Mouse (Mus musculus) liver, adult 2 months (tissue): ENCODE measurements around the gene Ptk7. TPM values are rescaled to one million over a fixed set of nuclear protein-coding genes. Genes with fewer than 3 reads are reported as not detected.

Source experiments
- DNase-seq: peaks from one replicate; pipeline ENCODE4 v3.0.0-alpha.2; 2011; ENCODE audit warnings: low read depth, low spot score; ENCODE audit errors: extremely low read depth
- H3K27ac ChIP-seq: fragments of 200-500 bp; replicated peaks from 2 replicates; pipeline ENCODE4 v1.5.1; 2012; ENCODE audit warnings: low read depth, mild to moderate bottlenecking, control low read depth, inconsistent platforms, low read length; ENCODE audit not compliant: insufficient read depth
- H3K27me3 ChIP-seq: fragments of 200-500 bp; 2 replicates; pipeline ENCODE4 v1.6.1; 2012; ENCODE audit warnings: mild to moderate bottlenecking, moderate library complexity, low read length, inconsistent platforms; ENCODE audit not compliant: control insufficient read depth, insufficient read depth
- H3K36me3 ChIP-seq: fragments of 200-500 bp; 2 replicates; pipeline ENCODE4 v1.6.1; 2012; ENCODE audit warnings: low read length, inconsistent platforms; ENCODE audit not compliant: control insufficient read depth, insufficient read depth
- H3K4me1 ChIP-seq: fragments of 200-500 bp; 2 replicates; pipeline ENCODE4 v1.6.1; 2011; ENCODE audit warnings: low read length; ENCODE audit not compliant: control insufficient read depth, insufficient read depth
- H3K4me3 ChIP-seq: fragments of 200-500 bp; 2 replicates; pipeline ENCODE4 v1.5.1; 2011; ENCODE audit warnings: low read depth, mild to moderate bottlenecking, control low read depth, low read length, moderate library complexity; ENCODE audit not compliant: insufficient read depth
- H3K79me2 ChIP-seq: fragments of 200-500 bp; 2 replicates; pipeline ENCODE4 v1.6.1; 2012; ENCODE audit warnings: inconsistent platforms, mild to moderate bottlenecking, low read length, moderate library complexity; ENCODE audit not compliant: control insufficient read depth, insufficient read depth
- H3K9ac ChIP-seq: fragments of 200-500 bp; 2 replicates; pipeline ENCODE4 v1.6.1; 2012; ENCODE audit warnings: low read depth, mild to moderate bottlenecking, control low read depth, inconsistent platforms, low read length
- CTCF ChIP-seq: fragments of 200-500 bp; IDR thresholded peaks from 2 replicates; pipeline ENCODE4 v1.5.1; 2011; ENCODE audit warnings: low read depth, low read length, control low read depth
- POLR2A ChIP-seq: fragments of 200-500 bp; IDR thresholded peaks from 2 replicates; pipeline ENCODE4 v1.6.1; 2011; ENCODE audit warnings: low read length, control low read depth; ENCODE audit not compliant: insufficient read depth; ENCODE audit errors: extremely low read depth
- WGBS: fragments of 180-500 bp; shearing (Covaris S2); methylation state at CpG from one replicate; pipeline ENCODE4 v1.1.7; 2018; 5-methylcytosine and 5-hydroxymethylcytosine counted together
- polyA plus RNA-seq: library from polyadenylated mRNA; depleted of rRNA; stranded (reverse); fragments of >200 nt; gene quantifications from 2 replicates; pipeline ENCODE4 v1.2.3, GENCODE M21; 2012
- total RNA-seq: library from RNA; depleted of rRNA; stranded (reverse); fragments of >200 nt; gene quantifications from 2 replicates; pipeline ENCODE4 v1.2.3, GENCODE M21; 2014

Gene Ptk7
- total and polyA plus RNA-seq, 2 experiments, result 0.65 to 0.66 TPM

DNA sequence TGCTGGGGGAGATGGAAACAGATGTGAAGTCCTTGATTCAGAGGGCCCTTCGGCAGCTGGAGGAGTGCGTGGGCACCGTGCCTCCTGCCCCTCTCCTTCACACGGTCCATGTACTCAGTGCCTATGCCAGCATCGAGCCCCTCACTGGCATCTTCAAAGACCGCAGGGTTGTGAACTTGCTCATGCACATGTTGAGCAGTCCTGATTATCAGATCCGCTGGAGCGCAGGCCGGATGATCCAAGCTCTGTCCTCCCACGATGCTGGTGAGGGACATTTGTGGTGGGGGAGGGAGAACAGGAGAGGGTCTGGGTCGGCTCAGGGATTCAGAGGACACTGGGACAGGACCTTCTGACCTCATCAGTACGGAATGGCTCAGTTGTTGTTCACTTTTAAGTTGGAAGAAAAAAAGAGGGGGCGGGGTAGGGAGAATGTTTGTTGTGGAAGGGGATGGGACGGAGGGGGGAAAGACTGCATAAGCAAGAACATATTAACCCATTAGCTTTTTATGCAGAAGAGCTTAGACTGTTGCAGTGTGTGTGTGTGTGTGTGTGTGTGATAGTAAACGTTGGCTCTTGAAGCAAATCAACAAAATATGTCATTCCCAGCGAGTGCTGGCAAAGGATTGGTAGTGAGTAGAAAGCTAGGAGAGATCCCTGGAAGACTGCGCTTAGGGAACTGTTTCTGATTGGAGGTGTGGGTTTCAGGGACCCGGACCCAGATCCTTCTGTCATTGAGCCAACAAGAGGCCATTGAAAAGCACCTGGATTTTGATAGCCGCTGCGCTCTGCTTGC, 22.6 kb upstream of the Ptk7 start:
- Histone ChIP-seq H3K9ac (no peak overlapping the region), H3K4me3 (no peak overlapping the region; the same call in 1 of the 2 replicates), H3K4me1 (peaks cover 2% of the 10 kb centered on the region; the same call in 1 of the 2 replicates), H3K79me2 (no peaks in the 10 kb centered on the region), H3K36me3 (peaks cover 2% of the 10 kb centered on the region; the same call in 1 of the 2 replicates), H3K27ac (no peak overlapping the region), H3K27me3 (no peaks in the 10 kb centered on the region)
- no peak for DNase-seq
- TF ChIP-seq POLR2A (no peak), CTCF (no peak)
- WGBS, result 73% methylated on average over 20 of the region's 20 CpGs

GRCm38 (mm10) chr17:46651292-46651691, 22.0 kb upstream of the Ptk7 start:
- Histone ChIP-seq H3K27ac (no peak overlapping the region), H3K79me2 (no peaks in the 10 kb centered on the region), H3K4me3 (peak overlapping the region; percentile 2; the same call in 1 of the 2 replicates), H3K9ac (peak overlapping the region; percentile 4; the same call in 1 of the 2 replicates), H3K36me3 (peaks cover 2% of the 10 kb centered on the region; the same call in 1 of the 2 replicates), H3K27me3 (no peaks in the 10 kb centered on the region), H3K4me1 (peaks cover 3% of the 10 kb centered on the region; the same call in 1 of the 2 replicates)
- WGBS, result 71% methylated on average over 17 of the region's 17 CpGs
- TF ChIP-seq POLR2A (no peak), CTCF (no peak)
- DNase-seq, result no peak

DNA sequence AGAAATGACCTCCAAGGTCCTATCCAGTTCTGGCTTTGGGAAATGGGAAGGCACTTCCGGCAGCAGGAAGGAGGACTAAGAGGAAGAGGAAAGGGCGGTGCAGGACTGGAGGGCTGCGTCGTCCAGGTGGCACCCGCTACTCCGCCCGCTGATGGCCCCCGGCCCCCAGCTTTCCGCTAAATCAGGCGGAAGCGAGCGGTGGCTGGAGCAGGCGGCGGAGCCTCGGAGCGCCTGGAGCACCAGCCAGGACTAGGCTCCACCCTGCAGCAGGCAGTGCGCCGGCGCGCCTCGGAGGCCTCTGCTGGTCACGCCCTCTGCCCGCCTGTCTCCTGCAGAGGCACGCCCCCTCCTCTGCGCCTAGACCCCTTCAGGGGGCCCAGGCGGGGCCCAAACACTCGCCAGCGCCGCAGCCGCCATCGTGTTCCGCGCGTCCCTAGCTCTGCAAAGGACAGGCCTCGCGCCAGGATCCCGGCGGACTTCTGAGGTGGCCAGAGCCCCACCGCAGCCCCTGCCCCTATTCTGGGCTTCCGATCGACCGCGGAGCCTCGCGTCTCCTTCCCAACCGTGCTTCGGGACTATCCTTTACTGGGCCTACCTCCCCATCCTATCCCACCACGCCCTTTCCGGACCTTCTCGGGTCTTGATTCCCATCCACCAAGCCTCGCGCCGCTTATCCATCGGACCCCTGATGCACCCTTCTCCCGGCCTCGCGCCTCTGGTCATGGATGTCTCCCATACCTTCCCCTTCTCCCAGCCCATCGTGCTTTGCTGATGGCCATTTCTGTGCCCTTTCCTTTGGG, 21.1 kb upstream of the Ptk7 start, which contains the start of gene Cul7:
Cul7 (plus strand) TSS at position 106 of the 800 bp plus-strand sequence.
- DNase-seq, result peak; percentile 70
- no peaks in the 10 kb centered on the region for H3K27me3 ChIP-seq
- TF ChIP-seq POLR2A (0 out of 2 replicates have a peak, but pooled peaks have one; percentile 17), CTCF (no peak)
- H3K36me3 ChIP-seq, result peaks cover 2% of the 10 kb centered on the region; the same call in 1 of the 2 replicates
- 1% methylated on average over 56 of the region's 58 CpGs for WGBS
- H3K9ac ChIP-seq, result peak within 1 kb of the TSS; percentile 52
- H3K4me3 ChIP-seq, result peak within 1 kb of the TSS; percentile 63
- H3K4me1 ChIP-seq, result peaks cover 3% of the 10 kb centered on the region; the same call in 1 of the 2 replicates
- H3K79me2 ChIP-seq, result no peaks in the 10 kb centered on the region
- H3K27ac ChIP-seq, result peak within 1 kb of the TSS; percentile 52

GRCm38 (mm10) chr17:46649811-46650210, 20.5 kb upstream of the Ptk7 start:
- Histone ChIP-seq H3K4me1 (peaks cover 3% of the 10 kb centered on the region; the same call in 1 of the 2 replicates), H3K27ac (peak overlapping the region; percentile 52), H3K27me3 (no peaks in the 10 kb centered on the region), H3K36me3 (peaks cover 2% of the 10 kb centered on the region; the same call in 1 of the 2 replicates), H3K9ac (peak overlapping the region; percentile 52; the same call in 1 of the 2 replicates), H3K4me3 (peak overlapping the region; percentile 63), H3K79me2 (no peaks in the 10 kb centered on the region)
- no peak for DNase-seq
- 32% methylated on average over 15 of the region's 15 CpGs for WGBS
- TF ChIP-seq CTCF, result no peak

DNA sequence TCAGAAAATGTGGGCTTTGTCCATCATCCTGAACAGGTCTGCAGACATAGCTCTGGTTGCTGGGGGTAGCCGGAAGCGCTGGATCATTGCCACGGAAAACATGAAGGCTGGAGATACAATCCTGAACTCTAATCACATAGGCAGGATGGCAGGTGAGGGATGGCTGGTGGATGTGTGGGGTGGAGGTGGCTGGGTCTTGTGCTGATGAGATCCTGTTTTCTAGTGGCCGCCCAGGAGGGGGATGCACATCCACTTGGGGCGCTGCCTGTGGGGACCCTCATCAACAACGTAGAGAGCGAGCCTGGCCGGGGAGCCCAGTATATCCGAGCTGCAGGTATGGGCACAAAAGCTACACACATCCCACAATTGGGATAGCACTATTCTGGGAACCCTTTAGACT, 19.1 kb upstream of the Ptk7 start:
- whole genome bisulfite sequencing, result 95% methylated on average over 9 of the region's 9 CpGs
- Histone ChIP-seq H3K4me3 (no peak overlapping the region), H3K27me3 (no peaks in the 10 kb centered on the region), H3K36me3 (peaks cover 2% of the 10 kb centered on the region; the same call in 1 of the 2 replicates), H3K27ac (no peak overlapping the region), H3K79me2 (peaks cover 5% of the 10 kb centered on the region; the same call in 1 of the 2 replicates), H3K9ac (no peak overlapping the region), H3K4me1 (peaks cover 10% of the 10 kb centered on the region)
- DNase-seq, result no peak
- no peak for TF ChIP-seq POLR2A
- no peak for TF ChIP-seq CTCF
